Mouse (Mus musculus): ENCODE results near the gene Phospho2.

DNA sequence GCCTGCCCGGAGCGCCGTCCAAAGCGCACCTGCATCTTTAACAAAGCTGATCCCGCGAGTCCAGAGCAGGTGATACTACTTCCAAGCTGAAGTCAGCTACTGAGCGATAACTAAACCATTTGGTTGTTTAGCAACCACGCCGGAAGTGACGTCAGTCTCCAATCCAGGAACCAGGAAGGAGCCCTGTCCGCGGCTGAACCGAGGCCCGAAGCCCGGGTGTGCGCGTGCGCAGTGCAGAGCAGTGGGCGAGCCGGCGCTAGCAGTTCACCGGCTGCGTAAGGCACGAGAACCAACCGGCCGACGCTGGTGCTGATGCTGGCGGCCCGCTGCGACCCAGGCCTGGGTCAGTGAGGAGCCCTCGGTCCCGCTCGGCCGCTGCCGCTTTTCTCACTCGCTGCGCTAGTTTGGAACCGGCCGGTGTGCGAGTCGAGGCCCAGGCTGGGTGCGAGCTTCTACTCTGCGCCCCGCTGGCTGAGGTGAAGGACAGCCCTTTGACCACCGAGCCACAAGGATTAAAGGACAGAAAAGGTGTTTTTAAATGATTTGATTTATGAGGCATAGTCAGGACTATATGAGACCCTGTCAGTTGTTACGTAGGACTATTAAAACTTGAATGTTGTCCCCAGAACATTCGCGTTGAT, at the start of gene Phospho2, which contains the start of gene Ccdc173:
- TF ChIP-seq CTCF (IDR thresholded peaks at IDR 0.05; ENCODE audit: extremely low read depth, insufficient read depth, low read length) (no peak), POLR2A (IDR thresholded peaks at IDR 0.05; ENCODE audit: extremely low read depth, insufficient read depth, low read length) (peak; percentile 76)

All from cortical plate, adult 2 months (tissue).